Mouse (Mus musculus) gastrocnemius, postnatal 14 days (tissue): Measurements from ENCODE around the gene Capza2. TPM values are rescaled to one million over a fixed set of nuclear protein-coding genes. Genes with fewer than 3 reads are reported as not detected.
A peak's percentile ranks its signal among the peaks of the same experiment; 100 is the strongest.
"Not testable (repeated sequence)": the region's sequence is repeated elsewhere in the genome, so short reads cannot be mapped to it uniquely, and the experiment has no call there.

Experiments
- DNase-seq: peaks from one replicate; pipeline ENCODE4 v3.0.0; 2021; ENCODE audit warnings: mixed read lengths
- intact Hi-C: fragments of 180-260 bp; cut with DNase I; formaldehyde crosslinking; loops from one replicate; pipeline ENCODE4 v1.15.1; 2025; ENCODE audit warnings: low total_unique reads
- total RNA-seq, 2 experiments: library from RNA; stranded (reverse); gene quantifications; 2 replicates each; pipeline ENCODE4 v1.2.3; 2021

Capza2 gene
- total RNA-seq, 2 experiments from 2014 or later = 314 to 329 TPM

DNA sequence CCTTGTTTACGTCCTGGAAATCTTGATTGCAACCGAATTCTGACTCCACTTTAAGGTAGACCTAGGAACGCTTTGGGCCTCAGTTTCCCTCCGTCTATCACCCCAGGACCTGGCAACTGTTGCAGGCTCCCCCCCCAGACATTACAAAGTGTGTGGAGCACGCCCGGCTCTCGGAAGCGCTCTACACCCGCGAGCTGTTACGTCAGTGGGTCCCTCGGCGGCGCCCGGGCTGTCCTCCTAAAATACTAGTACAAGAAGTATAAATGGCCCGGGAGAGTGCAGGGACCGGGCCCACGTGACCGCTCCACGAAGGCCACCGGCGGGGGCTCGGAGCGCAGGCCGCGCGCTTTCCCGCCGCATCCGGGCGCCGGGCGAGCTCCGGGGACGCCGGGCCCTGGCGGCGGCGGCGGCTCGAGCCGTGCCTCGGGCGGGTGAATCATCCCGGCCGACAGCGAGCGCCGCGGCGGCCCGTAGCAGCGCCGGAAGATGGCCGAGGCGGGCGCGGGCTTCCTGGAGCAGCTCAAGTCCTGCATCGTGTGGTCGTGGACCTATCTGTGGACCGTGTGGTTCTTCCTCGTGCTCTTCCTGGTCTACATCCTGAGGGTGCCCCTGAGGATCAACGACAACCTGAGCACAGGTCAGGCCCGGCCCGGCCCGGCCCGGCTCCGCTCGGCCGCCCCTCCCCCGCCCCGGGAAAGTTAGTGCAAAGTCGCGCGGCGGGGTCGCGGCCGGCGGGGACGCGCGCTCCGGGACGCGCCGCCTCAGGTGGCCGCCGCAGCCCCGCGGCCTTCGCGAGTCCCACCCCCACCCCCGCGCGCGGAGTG lies 57.9 kb downstream of the Capza2 start:
- peak; percentile 69 for DNase-seq
- intact Hi-C loops = no loop called here

DNA sequence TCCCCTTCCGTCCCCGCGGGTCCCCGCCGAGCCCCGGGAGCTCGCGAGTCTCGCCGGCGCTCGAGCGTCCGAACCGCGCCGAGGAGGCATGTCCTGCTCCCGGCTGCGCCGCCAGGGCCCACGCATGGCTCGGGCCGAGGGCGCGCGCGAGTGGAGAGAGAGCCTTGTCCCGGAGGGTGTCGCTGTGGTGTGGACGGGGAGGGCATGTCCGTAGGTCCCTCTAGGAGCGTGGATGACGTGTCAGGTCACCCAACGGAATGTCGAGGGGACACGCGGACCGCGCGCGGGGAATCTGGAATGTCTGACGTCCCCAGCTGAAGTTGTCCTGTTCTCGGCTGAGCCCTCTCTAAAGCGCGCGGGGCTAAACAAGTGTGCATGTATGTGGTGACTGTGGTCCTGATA lies 58.5 kb downstream of the Capza2 start:
- DNase-seq = peak; percentile 85
- intact Hi-C loops = no loop called here

DNA sequence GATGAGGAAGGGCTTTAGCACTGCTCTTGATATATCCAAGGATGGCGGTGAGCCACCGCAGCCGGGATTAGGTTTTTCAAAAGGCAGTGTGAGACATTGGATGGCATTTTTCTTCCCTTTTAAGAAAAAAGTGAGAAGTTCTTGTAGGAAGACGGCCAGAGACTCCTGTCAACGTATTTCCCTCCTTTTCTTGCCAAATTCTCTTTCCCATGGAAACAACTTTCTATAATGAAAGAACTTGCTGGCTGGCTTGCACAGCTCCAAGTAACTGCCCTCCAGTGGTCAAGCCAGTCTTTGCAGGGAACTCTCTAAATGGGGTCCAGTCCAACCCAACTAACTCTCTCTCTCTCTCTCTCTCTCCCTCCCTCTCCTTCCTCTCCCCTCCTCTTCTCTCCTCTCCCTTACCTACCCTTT lies 60.3 kb downstream of the Capza2 start:
- intact Hi-C loops = no loop called here
- peak; percentile 55 for DNase-seq

DNA sequence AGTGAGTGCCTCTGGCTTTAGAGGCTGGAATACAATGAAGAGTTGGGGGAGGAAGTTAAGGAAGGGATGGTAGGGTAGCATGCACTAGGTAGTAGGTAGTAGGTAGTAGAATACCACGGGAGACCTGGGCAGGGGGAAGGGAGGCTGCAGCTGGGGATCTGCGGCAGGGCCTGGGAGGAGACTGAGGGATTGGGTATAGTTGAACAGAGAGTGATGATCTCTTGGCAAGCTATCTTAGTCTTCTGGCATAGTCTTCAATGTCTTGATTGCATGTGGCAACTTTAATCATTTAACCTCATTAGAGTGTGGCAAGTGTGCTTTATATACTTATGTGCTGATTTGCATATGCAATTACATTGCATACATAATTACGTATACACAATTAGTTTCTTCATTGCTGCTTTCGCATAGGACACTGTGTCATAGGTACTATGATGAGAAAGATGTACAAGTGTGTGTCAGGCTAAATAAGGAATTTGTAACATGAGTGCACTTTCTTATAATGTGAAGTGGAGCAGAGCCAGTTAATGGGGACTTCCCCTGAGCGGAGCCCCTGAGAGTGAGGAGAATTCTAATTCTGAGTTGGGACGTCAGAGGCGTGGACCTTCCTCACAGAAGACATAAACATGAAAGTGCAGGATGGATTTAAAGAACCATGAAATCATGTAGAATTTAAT lies 65.0 kb downstream of the Capza2 start:
- DNase-seq = no peak
- intact Hi-C loops = no loop called here

DNA sequence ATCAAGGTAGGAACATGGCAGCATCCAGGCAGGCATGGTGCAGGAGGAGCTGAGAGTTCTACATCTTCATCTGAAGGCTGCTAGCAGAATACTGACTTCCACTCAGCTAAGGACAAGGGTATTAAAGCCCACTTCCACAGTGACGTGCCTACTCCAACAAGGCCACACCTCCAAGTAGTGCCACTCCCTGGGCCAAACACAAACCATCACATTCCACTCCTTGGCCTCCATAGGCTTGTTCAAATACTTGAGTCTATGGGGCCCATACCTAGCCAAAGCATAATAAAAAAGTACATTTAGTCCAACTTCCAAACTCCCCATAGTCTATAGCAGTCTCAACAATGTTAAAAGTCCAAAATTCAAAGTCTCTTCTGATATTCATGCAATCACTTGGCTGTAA lies 68.0 kb downstream of the Capza2 start:
- intact Hi-C loops, DNase-seq: not testable (repeated sequence)

DNA sequence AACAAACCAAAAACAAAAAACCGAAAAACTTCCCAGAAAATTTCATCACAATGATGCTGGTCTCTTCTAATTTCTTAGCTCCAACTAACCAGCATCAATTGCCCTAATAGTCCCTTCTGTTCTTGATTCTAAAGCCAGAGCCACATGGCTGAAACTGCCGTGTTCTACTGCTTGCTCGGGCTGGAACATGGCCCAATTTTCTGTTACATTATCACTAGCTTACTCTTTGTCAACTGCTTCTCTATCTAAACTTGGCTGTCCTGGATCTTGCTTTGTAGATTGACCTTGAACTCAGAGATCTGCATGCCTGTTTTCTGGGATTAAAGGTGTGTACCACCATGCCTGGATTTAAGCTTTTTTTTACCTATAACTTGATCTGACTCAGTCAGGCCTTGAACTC lies 69.9 kb downstream of the Capza2 start:
- intact Hi-C loops = no loop called here
- DNase-seq = no peak

Other genes with a start within 250 kb of the Capza2 start
- 10 to 100 TPM in 1 of 2 experiments, 1 to 10 TPM in 1; 7.5 to 10.9 TPM for gene Met, start 172.4 kb upstream of the Capza2 start, total RNA-seq
- 1 to 10 TPM; 8.5 to 9.9 TPM for gene St7, start 56.7 kb downstream of the Capza2 start, total RNA-seq